Mouse (Mus musculus) spleen, postnatal 10 days (tissue): ENCODE results near the gene Ggt6.
"Not testable (repeated sequence)": the region's sequence is repeated elsewhere in the genome, so short reads cannot be mapped to it uniquely, and the experiment has no call there.

Source experiments
- DNase-seq, 2 experiments: peaks; one replicate each; pipeline ENCODE4 v3.0.0; 2021 to 2022; ENCODE audit warnings: low spot score in 2 of 2

Ggt6 gene

DNA sequence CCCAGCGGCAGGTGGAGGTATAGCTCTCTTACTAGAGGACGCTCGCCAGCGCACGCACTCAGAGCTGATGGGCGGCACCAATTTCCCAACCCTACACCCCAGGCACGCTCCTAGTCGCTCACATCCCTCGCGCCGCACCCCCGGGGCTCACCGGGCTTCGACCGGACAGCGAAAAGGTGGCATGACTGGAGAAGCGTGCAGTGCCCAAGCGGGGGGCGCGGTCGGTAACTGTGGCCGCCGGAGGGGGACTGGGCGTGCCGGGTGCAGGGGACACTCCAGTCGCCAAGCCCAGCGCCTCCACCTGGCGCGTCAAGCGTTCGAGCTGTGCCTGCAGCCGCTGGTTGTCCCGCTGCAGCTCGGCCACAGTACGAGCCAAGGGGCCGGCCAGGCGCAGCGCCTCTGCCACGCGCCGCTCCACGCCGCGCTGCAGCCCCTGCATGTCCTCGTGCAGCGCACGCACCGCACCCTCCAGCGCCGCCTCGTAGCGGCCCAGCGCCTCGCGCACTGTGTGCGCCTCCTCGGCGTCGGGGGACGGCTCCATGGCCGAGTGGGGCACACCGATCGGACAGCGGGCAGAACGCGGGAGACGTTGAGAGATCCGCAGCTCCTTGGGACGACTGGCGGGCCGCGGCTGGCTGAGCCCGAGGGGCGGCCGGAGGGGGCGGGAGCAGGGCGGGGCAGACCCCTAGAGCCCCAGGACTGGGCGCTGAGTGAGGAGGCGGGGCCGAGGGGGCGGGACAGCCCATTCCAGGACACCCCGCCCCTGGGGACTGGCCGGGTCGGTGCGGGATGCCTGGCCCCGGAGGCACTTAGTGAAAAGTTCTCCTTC lies 24.0 kb upstream of the Ggt6 start, which contains the start of gene Smtnl2:
Smtnl2 (minus strand) TSS at position 621 of the 829 bp plus-strand sequence.
- peak in 1 of 2 experiments; percentile 63 for DNase-seq

DNA sequence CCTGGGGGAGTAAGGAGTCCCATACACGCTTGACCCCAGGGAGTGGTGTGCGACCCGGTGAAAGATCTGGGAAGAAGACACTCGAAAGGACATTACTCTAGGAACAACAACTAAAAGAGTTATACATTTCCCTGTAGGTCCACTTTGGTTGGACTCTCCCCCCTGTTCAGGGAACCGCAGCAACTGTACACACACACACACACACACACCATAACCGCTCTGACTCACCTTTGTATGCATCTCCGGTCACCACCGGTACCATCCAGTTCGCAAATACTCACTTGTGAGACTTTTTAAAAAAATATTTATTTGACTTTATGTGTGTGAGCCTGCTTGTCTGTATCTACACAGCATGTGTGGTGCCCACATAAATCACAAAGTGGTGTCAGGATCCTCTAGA lies 23.4 kb upstream of the Ggt6 start:
- no peak for DNase-seq

DNA sequence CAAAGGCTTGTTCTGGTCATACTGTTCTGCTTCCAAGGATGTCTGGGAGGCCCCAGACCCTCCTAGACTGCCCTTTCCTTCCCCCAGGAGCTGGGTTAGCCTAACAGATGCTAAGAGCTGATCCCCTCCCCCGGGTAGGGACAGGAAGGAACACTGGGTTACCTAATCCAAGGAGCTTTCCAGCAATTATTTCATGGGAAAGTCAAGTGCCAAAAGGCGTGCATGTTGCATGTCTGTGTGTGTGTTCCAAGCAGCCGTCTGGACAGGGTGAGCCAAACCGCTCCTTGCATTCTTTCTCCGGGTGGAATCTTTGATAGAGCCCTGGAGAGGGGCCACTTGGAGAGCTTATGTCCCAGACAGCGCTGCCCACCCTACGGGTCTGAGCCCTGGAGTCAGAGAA lies 22.3 kb upstream of the Ggt6 start:
- no peak for DNase-seq

DNA sequence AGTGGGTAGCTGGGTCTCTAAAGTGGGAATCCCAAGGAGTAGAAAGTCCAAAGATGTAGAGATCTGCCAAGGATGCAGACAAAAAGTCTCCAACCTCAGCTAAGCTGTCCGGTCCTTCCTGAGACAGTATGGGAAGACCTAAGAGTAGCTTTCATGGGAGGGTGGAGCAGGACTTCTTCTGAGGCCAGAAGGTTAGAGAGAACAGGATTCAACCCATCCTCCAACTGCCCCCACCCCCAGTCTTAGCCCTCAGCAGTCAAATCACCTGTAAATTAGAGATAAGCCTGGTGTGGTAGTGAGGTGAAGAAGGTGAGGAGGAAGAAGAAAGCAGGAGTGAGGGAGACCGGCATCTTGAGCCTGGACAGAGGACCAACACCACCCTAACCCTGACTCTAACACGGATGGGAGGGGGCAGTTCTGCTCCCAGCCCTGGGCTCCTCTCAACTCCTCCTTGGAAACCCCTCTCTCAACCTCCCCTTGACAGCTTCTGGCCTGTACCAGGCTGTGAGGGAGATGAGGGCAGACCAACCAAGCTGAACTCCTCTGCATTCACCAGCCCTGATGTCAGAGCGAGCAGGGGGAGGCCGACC lies 21.6 kb upstream of the Ggt6 start:
- no peak for DNase-seq

DNA sequence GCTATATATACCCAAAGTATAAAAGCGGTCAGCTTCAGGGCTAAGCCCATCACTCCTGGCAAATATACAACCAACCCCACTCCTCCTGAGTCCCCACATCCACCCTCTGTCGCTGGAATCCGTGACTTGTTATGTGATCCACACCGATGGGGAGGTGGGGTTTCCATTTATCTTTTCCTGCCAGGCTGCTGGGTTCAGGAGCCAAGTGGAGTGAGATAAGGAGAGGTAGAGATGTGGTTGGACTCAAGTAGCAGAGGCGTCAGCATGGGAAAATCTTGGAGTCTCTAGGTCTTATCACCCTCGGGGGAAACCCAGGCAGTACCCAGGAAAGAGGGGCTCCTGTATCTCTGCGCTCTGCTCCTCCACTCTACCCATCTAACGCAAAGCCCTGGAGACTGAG lies 20.2 kb upstream of the Ggt6 start:
- no peak for DNase-seq

DNA sequence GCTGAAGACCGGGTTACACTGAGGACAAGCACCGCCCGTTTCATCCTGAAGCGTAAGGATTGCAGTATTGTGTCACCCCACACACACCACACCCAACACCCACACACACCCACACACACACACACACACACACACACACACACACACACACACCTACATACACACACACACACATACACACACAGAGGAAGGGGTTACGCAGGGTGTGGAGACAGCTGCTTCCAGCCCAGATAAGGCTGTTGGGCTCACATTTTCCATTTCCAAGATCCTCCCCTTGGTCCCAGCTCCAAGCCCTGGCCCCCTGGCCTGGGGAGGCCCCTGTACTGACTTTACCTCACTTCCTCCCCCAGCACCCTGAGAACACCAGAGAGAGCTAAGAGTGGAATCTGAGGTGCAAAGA lies 18.7 kb upstream of the Ggt6 start:
- DNase-seq = no peak

DNA sequence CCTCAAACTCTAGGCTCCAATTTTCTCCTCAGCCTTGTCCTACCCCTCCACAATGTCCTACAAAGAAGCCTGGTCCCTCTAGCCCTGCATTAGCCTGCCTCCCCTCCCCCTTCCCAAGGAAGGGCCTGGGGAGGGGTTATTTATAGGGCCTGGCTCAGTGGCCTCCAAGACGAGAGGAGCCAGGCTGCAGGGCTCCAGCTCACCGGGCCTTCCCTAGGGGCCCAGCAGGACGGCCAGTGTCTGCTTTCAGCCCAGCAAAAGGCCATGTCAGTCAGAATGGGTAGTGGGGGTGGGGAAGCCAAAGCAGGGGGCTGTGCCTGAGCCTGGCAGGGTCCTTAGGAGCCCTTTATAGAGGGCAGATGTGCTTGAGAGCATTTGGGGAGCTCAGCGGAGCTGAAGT lies 17.9 kb upstream of the Ggt6 start:
- DNase-seq = no peak

DNA sequence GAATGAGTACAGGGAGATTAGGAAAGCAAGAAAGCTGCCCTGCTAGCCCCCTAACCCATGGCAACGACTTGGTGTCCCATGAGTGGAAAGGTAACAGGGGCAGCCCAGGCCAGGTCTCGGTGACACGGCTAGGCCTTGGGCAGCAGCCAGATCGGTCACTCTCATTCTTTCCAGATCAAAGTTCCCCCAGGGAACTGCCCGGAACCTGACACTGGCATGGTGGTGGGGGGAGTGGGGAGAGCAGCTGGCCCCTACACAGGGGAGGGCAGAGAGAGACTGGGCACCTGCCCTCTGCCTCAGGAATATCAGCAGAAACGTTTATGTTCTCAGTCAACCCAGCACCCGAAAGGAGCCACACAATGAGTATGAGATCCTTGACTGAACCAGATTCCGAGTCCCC lies 17.1 kb upstream of the Ggt6 start:
- no peak for DNase-seq

DNA sequence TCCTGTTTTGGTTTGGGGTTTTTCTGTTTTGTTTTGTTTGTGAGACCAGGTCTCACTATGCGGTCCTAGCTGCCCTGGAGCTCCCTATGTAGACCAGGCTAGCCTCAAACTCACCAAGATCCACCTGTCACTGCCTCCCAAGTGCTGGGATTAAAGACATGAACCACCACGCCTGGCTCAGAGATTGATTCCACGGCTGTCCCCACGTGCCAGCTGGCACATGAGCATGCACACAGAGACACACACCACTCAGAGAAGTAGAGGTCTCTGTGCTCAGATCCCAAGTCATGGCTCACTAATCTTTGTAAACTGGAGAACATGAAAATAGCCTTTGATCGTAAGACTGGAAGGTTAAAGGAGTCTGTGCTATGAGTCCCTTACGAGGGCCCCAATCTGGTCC lies 16.3 kb upstream of the Ggt6 start:
- no peak for DNase-seq

DNA sequence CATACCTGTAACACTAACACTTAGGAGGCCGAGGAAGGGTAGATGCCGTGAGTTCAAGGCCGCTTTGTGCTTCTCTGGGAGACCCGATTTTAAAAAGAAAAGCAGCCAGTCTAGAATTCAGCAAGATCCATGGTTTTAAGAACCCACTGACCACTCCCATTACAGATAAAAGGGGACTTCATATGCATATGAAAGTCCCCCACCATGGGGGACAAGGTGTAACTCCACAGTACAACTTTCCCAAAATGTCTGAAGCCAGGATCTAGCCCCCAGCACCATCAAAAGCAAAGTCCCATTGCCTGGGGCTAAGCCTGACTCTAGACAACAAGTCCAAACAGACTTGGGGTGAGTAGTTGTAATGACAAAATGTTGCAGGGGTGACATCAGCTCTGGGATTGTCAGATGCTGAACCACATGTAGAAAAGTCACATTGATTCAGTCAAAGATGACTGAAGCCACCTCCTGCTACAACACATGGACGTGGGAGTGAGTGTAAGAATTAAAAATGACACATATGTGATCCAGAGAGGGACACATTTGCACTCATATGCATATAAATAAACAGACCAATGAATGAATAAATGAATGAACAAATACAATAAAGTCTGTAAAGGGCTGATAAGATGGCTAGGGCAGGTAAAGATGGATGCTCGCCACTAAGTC lies 14.7 kb upstream of the Ggt6 start:
- DNase-seq = no peak

DNA sequence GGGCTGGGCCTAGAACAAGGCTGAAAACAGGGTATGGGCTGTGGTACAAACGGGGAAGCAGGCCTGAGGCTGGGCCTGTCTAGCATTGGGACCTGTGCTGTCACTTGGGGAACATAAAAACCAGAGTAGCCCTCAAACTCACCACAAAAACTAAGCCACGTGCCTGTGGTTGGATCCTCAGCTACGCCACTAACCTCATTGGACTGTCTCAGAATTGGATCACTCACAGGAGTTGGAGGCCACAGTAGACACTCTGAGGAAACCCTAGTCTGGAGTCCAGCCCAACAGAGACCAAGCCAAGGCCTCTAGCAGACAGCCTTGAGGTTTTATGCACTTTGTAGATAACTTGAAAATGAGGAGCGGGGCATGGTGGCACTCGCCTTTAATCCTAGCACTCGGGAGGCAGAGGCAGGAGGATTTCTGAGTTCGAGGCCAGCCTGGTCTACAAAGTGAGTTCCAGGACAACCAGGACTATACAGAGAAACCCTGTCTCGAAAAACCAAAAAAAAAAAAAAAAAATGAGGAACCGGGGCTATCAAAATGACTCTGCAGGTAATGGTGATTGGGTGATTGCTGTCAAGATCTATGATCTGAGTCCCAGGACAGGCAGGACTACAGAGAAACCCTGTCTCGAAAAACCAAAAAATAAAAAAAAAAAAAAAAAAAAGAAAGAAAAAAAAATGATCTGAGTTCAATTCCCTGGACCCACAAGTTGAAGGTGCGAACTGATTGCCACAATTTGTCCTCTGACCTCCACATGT lies 13.6 kb upstream of the Ggt6 start:
- DNase-seq = no peak

DNA sequence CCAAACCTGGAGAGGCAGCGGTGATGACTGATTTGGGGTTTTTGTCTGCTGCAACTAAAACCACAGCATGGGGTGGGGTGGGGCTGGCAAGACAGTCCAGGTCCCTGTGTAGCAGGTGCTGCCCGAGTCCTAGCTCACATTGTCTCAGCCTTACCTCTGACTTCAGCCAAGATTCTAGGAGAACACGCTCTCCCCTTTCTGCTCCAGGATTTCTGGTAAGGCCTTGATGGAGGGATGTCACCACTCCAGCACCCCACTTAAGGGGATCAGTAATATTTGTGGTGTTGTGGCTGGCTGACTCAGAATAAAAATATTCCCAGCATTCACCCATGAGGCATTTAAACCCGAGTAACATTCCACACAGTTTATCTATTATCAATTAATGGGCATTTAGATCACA lies 11.6 kb upstream of the Ggt6 start:
- DNase-seq = no peak

DNA sequence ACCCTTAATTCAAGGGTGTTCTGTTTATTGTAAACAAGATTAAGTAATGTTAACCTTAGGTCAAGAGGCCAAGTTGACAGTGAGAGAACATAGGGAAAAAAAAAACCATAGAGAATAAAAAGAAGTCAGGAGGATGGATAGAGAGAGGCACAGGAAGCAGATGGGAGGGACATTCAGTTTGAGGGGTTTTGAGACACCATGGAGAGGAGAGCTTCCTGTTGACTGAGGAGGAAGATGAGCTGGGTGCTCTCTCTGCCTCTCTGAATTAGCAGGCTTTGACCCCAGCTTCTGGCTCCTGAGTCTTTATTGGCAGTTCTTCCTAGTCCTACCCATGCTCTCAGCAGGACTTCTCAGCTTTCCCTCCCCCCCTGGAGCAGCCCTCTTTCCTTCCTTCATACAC lies 10.1 kb upstream of the Ggt6 start:
- DNase-seq = no peak

DNA sequence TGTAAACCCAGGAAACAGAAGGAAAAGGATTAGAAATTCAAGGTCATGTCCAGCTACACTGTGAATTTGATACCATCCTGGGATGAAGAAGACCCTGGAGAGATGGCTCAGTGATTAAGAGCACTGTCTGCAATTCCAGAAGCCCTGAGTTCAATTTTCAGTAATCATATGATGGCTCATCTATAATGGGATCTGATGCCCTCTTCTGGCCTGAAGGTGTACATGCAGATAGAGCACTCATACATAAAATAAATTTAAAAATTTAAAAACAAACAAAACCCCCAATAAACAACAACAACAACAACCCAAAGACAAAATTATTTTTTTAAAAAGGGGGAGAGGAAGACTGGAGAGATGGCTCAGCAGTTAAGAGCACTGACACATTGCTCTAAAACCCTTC lies 8.4 kb upstream of the Ggt6 start:
- no peak for DNase-seq

DNA sequence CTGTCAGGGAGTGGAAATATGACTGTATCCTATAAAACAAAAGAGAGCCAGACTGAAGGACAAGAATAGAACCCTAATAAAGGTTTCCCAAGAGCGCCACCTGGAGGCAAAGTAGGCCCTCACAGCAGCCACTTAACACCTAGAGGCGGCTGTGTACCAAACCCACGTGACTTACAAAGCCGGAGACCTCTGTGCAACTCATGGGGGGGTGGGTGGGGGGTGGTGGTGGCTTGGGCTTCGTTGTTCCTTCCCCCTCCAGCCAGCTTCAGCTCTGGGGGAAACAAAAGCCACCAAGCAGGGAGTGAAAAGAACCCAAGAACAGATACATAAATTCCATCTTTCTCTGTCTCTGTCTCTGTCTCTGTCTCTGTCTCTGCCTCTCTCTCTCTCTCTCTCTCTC lies 6.6 kb upstream of the Ggt6 start:
- peak; percentile 77 to 92 for DNase-seq

DNA sequence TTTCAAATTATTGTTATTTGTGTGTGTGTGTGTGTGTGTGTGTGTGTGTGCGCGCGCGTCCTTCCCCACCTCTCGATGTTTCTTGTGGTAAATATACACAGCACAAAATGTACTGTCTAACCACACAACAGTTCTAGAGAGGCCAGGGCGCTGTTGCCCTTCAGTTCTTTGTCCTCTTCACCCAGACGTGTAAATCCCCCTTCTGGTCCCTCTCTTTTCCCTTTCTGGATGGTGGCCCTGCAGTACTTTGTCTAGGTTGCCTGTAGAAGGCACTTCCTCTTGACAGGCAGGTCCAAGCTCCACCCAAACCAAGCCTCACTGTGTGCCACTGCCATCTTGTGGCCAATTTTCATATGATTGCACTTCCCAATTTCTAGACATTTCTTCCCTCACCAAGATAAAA lies 6.0 kb upstream of the Ggt6 start:
- peak; percentile 63 to 81 for DNase-seq

DNA sequence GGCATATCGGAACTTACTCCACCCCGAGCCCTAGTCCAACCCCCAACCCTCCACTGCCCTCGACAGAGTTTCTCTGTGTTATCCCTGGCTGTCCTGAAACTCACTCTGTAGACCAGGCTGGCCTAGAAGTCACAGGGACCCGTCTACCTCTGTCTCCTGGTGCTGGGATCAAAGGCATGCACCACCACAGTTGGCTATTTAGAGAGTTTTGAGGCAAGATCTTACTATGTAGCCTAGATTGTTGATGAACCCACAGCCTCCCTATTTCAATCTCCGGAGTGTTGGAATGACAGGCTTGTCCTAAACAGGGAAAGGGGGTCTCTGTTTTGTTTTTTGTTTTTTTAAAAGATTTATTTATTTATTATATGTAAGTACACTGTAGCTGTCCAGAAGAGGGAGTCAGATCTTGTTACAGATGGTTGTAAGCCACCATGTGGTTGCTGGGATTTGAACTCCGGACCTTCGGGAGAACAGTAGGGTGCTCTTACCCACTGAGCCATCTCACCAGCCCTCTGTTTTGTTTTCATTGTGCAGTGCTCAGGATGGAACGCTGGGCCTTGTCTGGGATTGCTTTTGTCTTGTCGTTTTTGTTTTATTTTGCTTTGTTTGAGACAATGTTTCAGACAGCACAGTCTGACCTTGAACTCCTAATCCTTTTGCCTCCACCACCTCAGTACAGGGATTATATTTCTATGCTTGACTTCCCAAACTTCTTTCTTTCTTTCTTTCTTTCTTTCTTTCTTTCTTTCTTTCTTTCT lies 4.8 kb upstream of the Ggt6 start:
- DNase-seq = not testable (repeated sequence)

DNA sequence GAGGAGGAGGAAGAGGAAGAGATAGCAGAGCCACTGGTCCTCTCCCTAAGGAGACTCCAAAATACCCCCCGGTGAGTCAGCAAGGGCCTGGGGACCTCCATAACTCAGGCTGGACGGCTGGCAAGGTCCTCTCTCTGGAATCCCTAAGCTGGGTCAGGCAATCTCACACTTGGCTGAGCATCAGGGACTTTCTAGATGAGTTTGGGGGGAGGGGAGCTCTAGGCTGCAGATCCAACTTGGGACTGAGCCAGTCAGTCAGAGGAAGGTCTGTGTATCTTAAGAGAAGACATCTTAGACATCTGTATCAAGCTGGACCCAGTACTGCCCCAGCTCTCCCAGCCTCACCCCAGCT lies 344 bp downstream of the Ggt6 start:
- DNase-seq = no peak

DNA sequence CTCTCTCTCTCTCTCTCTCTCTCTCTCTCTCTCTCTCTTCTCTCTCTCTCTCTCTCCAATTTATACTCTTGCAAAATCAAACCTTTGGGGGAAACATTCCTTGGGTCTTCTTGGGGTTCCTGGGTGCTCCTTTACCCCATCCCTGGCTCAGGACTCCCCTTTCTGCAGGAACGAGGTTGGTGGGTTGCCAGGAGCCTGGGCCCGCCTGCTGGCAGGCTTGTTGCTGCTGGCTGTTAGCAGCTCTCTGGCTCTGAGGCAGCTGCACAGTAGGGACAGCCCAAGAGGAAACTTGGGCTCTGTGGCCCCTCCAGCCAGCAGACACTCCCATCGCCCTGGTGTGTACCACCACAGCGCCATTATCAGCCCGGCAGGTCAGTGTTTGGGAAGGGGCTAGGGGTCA lies 945 bp downstream of the Ggt6 start:
- no peak for DNase-seq

DNA sequence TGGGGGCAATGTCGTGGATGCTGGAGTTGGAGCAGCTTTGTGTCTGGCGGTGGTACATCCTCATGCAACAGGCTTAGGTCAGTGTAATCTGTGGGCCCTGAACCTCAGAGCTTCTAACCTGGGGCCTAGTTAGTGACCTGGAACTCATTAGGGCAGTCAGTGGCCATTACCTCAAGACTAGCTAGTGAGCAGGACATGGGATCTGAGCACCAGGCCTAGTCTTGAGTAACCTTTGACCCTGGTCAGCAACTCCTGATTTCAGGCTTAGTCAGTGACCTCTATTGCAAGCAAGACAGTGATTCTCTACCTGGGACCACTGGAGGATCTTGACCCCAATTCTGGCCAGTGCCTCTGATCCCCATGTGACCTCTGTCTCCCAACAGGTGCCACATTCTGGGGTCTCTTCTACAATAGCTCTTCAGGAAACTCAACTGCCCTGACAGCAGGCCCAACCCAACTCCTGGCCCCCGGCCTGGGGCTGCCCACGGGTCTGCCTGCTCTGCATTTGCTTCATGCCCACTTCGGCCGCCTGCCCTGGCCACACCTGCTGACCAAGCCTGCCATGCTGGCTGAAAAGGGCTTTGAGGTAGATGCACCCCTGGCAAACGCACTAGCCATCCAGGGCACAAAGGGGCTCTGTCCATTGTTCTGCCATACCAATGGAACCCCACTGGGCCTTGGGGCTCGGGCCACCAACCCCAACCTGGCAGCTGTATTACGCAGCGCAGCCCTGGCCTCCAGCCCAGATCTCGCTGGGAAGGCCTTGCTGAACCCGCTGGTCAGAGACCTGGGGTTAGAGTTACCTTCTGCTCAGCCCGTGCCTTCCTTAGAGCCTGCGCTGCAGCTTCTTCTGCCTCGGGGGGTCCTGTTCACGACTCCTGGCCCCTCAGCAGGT lies 1.7 kb downstream of the Ggt6 start:
- DNase-seq = no peak

DNA sequence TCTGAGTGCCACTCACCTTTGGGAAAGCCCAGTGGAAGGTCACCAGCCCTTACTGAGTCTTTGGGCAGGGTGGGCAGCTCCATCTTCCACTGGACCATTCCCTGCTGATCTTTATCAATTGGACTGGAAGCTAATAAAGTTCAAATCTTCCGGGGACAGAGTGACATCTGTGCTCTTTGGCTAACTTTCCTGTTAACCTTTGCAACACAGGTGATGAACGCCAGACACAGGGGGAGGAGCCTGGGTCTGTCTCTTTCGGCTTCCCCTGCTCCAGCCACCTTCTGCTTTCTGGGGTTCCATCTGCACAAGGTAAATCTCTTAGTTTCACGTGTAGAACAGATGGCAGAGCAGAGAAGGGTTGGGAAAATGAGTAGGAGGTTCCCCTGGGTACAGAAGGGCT lies 3.1 kb downstream of the Ggt6 start:
- DNase-seq = no peak
